ENCODE assay signal across 26 mouse cellular contexts in the genomic region with DNA sequence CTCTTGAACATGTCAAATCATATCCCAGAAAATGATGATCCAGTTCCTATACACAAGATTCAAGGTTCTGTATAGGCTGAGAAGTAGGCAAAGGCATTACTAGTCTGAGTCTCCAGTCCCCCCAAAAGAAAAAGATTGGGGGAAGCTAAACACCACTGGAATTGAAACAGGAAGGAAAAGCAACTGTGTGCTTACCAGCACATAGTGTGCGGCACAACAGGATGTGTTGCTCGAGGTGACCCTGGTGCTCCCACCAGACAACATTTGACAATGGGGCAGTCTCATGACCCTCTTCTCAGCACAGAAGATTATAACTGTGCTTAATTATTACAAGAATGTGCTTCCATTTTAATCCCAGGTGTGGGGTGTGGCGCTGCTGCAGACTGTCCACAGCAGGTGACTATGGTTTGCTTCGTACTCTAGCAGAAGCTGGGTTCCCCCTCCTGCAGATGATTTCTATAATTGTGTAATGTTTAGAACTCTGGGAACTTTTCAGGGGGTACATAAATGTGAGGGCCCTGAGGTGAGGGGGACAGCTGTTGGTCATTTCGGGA.
"Had no signal": no experiment of that assay in that cellular context is flagged by ENCODE, and none has a peak within 500 bp of the region (broad histone marks: within the 10 kb centered on the region; RNA-seq: fewer than 3 reads in every experiment).

No protein-coding gene starts in this region.

- H3K27me3 ChIP-seq: heart, embryonic 12.5 days; hindbrain, embryonic 12.5 days; kidney, embryonic 15.5 days; limb, embryonic 12.5 days; liver, embryonic 13.5 days had no signal

- DNase-seq: forebrain, postnatal 0 days; gastrocnemius, postnatal 14 days; gastrocnemius, postnatal 36 days; heart, adult 2 months; heart, postnatal 10 days; heart, postnatal 4 days; kidney, adult 11 months; kidney, adult 2 months; kidney, adult 9 months; kidney, postnatal 14 days; kidney, postnatal 36 days; layer of hippocampus, adult 9-11 months; layer of hippocampus, postnatal 36 days; liver; liver, embryonic 13.5 days had no signal

- ATAC-seq: forebrain, postnatal 0 days; hindbrain, embryonic 16.5 days; inflammation-experienced regulatory T-cells, adult 6 months had no signal

- H3K4me1 ChIP-seq: heart, embryonic 12.5 days; hindbrain, embryonic 10.5 days; hindbrain, embryonic 12.5 days; kidney, embryonic 15.5 days; limb, embryonic 10.5 days; limb, embryonic 12.5 days; liver, embryonic 13.5 days had no signal

- H3K27ac ChIP-seq: heart, adult 2 months; hindbrain, embryonic 10.5 days; hindbrain, embryonic 12.5 days; hindbrain, embryonic 14.5 days; kidney, embryonic 15.5 days; kidney, postnatal 0 days; limb, embryonic 10.5 days; limb, embryonic 12.5 days; liver, embryonic 13.5 days had no signal

- H3K9ac ChIP-seq: forebrain, postnatal 0 days; heart, embryonic 12.5 days; hindbrain, embryonic 12.5 days; hindbrain, embryonic 14.5 days; kidney, embryonic 15.5 days; limb, embryonic 12.5 days; liver, embryonic 13.5 days had no signal

- H3K4me2 ChIP-seq: heart, embryonic 12.5 days; hindbrain, embryonic 12.5 days; hindbrain, embryonic 14.5 days; kidney, embryonic 15.5 days; limb, embryonic 12.5 days; liver, embryonic 11.5 days; liver, embryonic 13.5 days had no signal

- H3K9me3 ChIP-seq: heart, embryonic 12.5 days; hindbrain, embryonic 10.5 days; hindbrain, embryonic 12.5 days; kidney, embryonic 15.5 days; limb, embryonic 10.5 days; limb, embryonic 12.5 days; liver, embryonic 13.5 days had no signal

- H3K4me3 ChIP-seq: heart, adult 2 months; heart, embryonic 12.5 days; hindbrain, embryonic 10.5 days; hindbrain, embryonic 12.5 days; kidney, embryonic 15.5 days; limb, embryonic 10.5 days; limb, embryonic 12.5 days; liver, embryonic 13.5 days had no signal

- H3K36me3 ChIP-seq: heart, embryonic 12.5 days; hindbrain, embryonic 10.5 days; hindbrain, embryonic 12.5 days; kidney, embryonic 15.5 days; limb, embryonic 10.5 days; limb, embryonic 12.5 days; liver, embryonic 13.5 days had no signal
